Comparison of ENCODE assay signal across 11 mouse cellular contexts in the genomic region with DNA sequence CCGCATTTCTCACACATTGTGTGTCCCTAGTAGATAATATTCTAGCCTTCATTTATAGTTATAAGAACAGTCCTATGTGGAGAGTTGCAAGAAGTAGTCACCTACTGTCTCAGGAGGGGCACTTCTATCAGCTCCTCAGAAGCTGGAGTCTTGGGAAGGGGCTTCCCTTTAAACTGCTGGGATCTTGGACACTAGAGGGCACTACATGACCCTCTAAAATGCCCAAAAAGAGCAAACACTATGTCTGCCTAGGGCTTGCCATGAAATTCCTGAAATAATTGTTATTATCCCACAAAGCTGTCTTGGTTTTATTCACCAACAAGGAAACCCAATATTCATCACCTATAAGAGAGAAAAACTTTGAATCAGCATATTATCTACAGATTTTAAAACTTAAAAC.
DNase-seq lines count a peak whose midpoint lies in the region; ATAC-seq and TF ChIP-seq lines count a peak whose summit lies in the region.
"Had no signal": no experiment of that assay in that cellular context is flagged by ENCODE, and none has a peak within 500 bp of the region (broad histone marks: within the 10 kb centered on the region; RNA-seq: fewer than 3 reads in every experiment).

No protein-coding gene starts in this region.

- ATAC-seq in kidney, postnatal 0 days (replicated peaks; ENCODE audit: low FRiP score, low read depth), result no peak

- no peak overlapping the region for H3K4me3 ChIP-seq in kidney, postnatal 0 days (replicated peaks; ENCODE audit: low read depth, low read length)
- H3K4me3 ChIP-seq: kidney, embryonic 15.5 days; megakaryocyte, embryonic 14.5 days; stomach, embryonic 15.5 days had no signal

- H3K4me2 ChIP-seq in kidney, postnatal 0 days (ENCODE audit: low read length), result no peak overlapping the region
- H3K4me2 ChIP-seq: kidney, embryonic 15.5 days; stomach, embryonic 15.5 days had no signal

- peak; percentile 79 for DNase-seq in kidney, postnatal 0 days (ENCODE audit: low spot score)
- no peak for DNase-seq in kidney, adult 9 months
- peak; percentile 17 for DNase-seq in right cerebral cortex, postnatal 4 days
- no peak for DNase-seq in right cerebral cortex, adult 18-20 months
- DNase-seq in embryo, embryonic 11.5 days (ENCODE audit: low read depth, low spot score), result peak; percentile 56
- DNase-seq in retina, postnatal 1 day, result peak; percentile 57
- DNase-seq in adrenal gland, postnatal 14 days, result no peak
- DNase-seq in gastrocnemius, postnatal 4 days (ENCODE audit: low spot score in 2 of 2), result no peak

- H3K9me3 ChIP-seq in kidney, postnatal 0 days (replicated peaks; ENCODE audit: low read length), result no peaks in the 10 kb centered on the region
- H3K9me3 ChIP-seq: kidney, embryonic 15.5 days; megakaryocyte, embryonic 14.5 days; stomach, embryonic 15.5 days had no signal

- H3K9ac ChIP-seq in kidney, postnatal 0 days (ENCODE audit: low read depth, low read length), result no peak overlapping the region
- H3K9ac ChIP-seq: kidney, embryonic 15.5 days; stomach, embryonic 15.5 days had no signal

- 93% methylated on average over 1 of the region's 1 CpGs for WGBS in kidney, postnatal 0 days

- no peaks in the 10 kb centered on the region for H3K27me3 ChIP-seq in kidney, postnatal 0 days (ENCODE audit: insufficient read depth, low read length)
- H3K27me3 ChIP-seq: kidney, embryonic 15.5 days; stomach, embryonic 15.5 days had no signal

- no peaks in the 10 kb centered on the region for H3K4me1 ChIP-seq in kidney, postnatal 0 days (replicated peaks; ENCODE audit: insufficient read depth, low read length)
- H3K4me1 ChIP-seq: kidney, embryonic 15.5 days; stomach, embryonic 15.5 days had no signal

- H3K36me3 ChIP-seq in kidney, postnatal 0 days (ENCODE audit: insufficient read depth, low read length), result no peaks in the 10 kb centered on the region
- H3K36me3 ChIP-seq: kidney, embryonic 15.5 days; stomach, embryonic 15.5 days had no signal

- peak; percentile 71 for TF ChIP-seq CTCF in kidney, postnatal 0 days (IDR thresholded peaks at IDR 0.05; ENCODE audit: low read depth)

- no peak overlapping the region for H3K27ac ChIP-seq in kidney, postnatal 0 days
- H3K27ac ChIP-seq: kidney, embryonic 15.5 days; stomach, embryonic 15.5 days had no signal

Comparison
In these comparisons a context has a peak if more than half of its experiments do, and no peak if none do; other contexts are left out.
1. DNase-seq: peak in kidney, postnatal 0 days (single experiment), right cerebral cortex, postnatal 4 days (single experiment), embryo, embryonic 11.5 days (single experiment) and retina, postnatal 1 day (single experiment); none in kidney, adult 9 months (single experiment), right cerebral cortex, adult 18-20 months (single experiment), adrenal gland, postnatal 14 days (single experiment) and gastrocnemius, postnatal 4 days (0 of 2).